Mouse (Mus musculus) brain, embryonic 14.5 days (tissue): ENCODE data around the gene Dhrs2.

Experiments used
- CTCF ChIP-seq: fragments of 200-500 bp; IDR thresholded peaks from 2 replicates; pipeline ENCODE4 v1.5.1; 2012; ENCODE audit warnings: inconsistent platforms, mild to moderate bottlenecking, moderate library complexity, borderline replicate concordance; ENCODE audit not compliant: insufficient read depth, insufficient read length; ENCODE audit errors: extremely low read depth
- POLR2A ChIP-seq: fragments of 200-500 bp; IDR thresholded peaks from 2 replicates; pipeline ENCODE4 v1.6.1; 2012; ENCODE audit warnings: mild to moderate bottlenecking, inconsistent platforms, borderline replicate concordance; ENCODE audit not compliant: poor library complexity, insufficient read depth, insufficient read length, severe bottlenecking; ENCODE audit errors: extremely low read depth

DNA sequence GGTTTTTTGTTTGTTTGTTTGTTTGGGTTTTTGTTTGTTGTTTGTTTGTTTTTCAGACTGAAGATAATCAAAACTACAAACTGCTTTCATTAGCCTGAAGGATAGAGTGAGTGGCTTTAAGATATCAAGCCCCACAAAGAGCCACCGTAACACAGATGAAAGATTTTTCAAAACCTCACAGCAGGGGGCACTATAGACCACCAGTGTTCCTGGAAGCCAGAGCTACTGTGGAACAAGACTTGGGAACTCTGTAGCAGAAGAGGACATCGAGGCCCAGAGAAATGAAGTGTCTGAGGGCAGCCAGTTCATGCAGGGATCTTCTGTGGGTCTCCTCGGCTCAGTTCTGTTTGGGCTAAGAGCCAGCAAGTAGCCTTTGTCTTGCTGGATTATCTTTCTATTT lies 49.4 kb downstream of the Dhrs2 start:
- TF ChIP-seq CTCF = peak; percentile 29; the same call in 1 of the 2 replicates
- TF ChIP-seq POLR2A = no peak
